Mouse (Mus musculus) kidney, embryonic 15.5 days (tissue): ENCODE data around the gene Iqgap2. TPM values are rescaled to one million over a fixed set of nuclear protein-coding genes. Genes with fewer than 3 reads are reported as not detected.

ENCODE experiments used
- ATAC-seq: fragments of 200-750 bp; cut with Nextera tagmentation; replicated peaks from 2 replicates; pipeline ENCODE4 v1.8.0; 2017; ENCODE audit warnings: moderate TSS enrichment; ENCODE audit not compliant: low FRiP score
- H3K27ac ChIP-seq: fragments of 300-500 bp; sonication (generic); 2 replicates; pipeline ENCODE4 v1.5.1; 2015; ENCODE audit warnings: mild to moderate bottlenecking, inconsistent platforms
- H3K27me3 ChIP-seq: fragments of 300-500 bp; sonication (generic); 2 replicates; pipeline ENCODE4 v1.6.1; 2015; ENCODE audit warnings: inconsistent platforms
- H3K36me3 ChIP-seq: fragments of 300-500 bp; sonication (generic); 2 replicates; pipeline ENCODE4 v1.6.1; 2015; ENCODE audit warnings: inconsistent platforms
- H3K4me1 ChIP-seq: fragments of 300-500 bp; sonication (generic); 2 replicates; pipeline ENCODE4 v1.6.1; 2015; ENCODE audit warnings: inconsistent platforms
- H3K4me2 ChIP-seq: fragments of 300-500 bp; sonication (generic); 2 replicates; pipeline ENCODE4 v1.6.1; 2015; ENCODE audit warnings: moderate library complexity, mild to moderate bottlenecking, inconsistent platforms
- H3K4me3 ChIP-seq: fragments of 300-500 bp; sonication (generic); replicated peaks from 2 replicates; pipeline ENCODE4 v1.5.1; 2015; ENCODE audit warnings: mild to moderate bottlenecking, inconsistent platforms
- H3K9ac ChIP-seq: fragments of 300-500 bp; sonication (generic); 2 replicates; pipeline ENCODE4 v1.6.1; 2015; ENCODE audit warnings: mild to moderate bottlenecking, inconsistent platforms
- H3K9me3 ChIP-seq: fragments of 300-500 bp; sonication (generic); replicated peaks from 2 replicates; pipeline ENCODE4 v1.6.1; 2016; ENCODE audit warnings: inconsistent platforms
- WGBS: fragments of 180-500 bp; shearing (Covaris S2); methylation state at CpG from one replicate; pipeline ENCODE4 v1.1.7; 2015; ENCODE audit warnings: mixed read lengths; 5-methylcytosine and 5-hydroxymethylcytosine counted together
- polyA plus RNA-seq: library from polyadenylated mRNA; unstranded; fragments of >200 nt; fragmentation: Nextera tagmentation; extraction: Ambion mirVana; gene quantifications from 2 replicates; pipeline ENCODE4 v1.2.1, GENCODE M21; 2015

The Iqgap2 gene
- polyA plus RNA-seq, 1 experiment from 2014 or later: 10.1 TPM

DNA sequence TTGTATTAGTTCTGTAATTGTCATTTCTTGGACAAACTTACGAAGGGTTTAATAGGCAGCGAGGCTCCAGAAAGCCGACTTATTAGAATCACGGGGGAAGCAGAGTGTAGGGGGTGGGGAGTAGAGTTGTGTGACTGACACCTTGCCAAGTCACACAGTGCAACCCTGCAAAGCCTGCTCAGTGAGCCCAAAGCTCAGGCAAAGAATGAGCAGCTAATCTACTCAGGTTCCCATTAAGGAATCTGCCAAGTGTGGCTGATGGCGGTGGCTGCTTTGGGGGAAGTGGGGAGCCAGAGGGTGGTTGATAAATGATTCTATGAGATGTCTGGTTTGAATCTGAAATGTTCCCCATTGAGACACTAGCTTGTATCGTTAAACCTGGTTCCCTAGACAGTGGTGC, 11.1 kb downstream of the Iqgap2 start:
- WGBS: 60% methylated on average over 6 of the region's 6 CpGs
- Histone ChIP-seq H3K4me2 (no peak overlapping the region), H3K4me3 (no peak overlapping the region), H3K27ac (no peak overlapping the region; the same call in 1 of the 2 replicates), H3K36me3 (no peaks in the 10 kb centered on the region), H3K27me3 (no peaks in the 10 kb centered on the region), H3K9ac (no peak overlapping the region), H3K9me3 (no peaks in the 10 kb centered on the region), H3K4me1 (peaks cover 3% of the 10 kb centered on the region; the same call in 1 of the 2 replicates)
- 0 out of 2 replicates have a peak, but pooled peaks have one; percentile 66 for ATAC-seq

DNA sequence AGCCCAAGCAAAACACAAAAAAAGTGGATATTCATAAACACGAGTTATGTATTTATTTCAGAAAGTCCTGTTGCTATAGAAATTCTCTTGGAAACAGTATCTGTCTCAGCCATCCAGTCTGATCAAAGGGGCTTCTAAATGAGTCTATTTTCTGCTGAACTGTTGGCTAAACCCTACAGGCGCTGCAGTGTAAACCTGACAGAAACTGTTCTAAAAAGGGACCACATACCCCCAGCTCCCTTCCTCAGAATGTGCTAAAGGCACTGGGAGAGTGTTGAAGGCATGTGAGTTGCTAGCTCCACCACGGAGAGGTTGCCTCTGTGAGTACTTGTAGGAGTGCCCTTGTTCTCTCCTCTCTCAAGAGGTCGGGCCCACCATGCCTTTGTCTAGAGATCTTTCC, 19.7 kb downstream of the Iqgap2 start:
- no peaks in the 10 kb centered on the region for H3K36me3 ChIP-seq
- H3K27me3 ChIP-seq: no peaks in the 10 kb centered on the region
- H3K9ac ChIP-seq: no peak overlapping the region
- H3K27ac ChIP-seq: no peak overlapping the region
- no peak overlapping the region for H3K4me2 ChIP-seq
- ATAC-seq: no peak
- H3K4me3 ChIP-seq: no peak overlapping the region
- no peaks in the 10 kb centered on the region for H3K9me3 ChIP-seq
- 74% methylated on average over 4 of the region's 4 CpGs for WGBS
- no peaks in the 10 kb centered on the region for H3K4me1 ChIP-seq

DNA sequence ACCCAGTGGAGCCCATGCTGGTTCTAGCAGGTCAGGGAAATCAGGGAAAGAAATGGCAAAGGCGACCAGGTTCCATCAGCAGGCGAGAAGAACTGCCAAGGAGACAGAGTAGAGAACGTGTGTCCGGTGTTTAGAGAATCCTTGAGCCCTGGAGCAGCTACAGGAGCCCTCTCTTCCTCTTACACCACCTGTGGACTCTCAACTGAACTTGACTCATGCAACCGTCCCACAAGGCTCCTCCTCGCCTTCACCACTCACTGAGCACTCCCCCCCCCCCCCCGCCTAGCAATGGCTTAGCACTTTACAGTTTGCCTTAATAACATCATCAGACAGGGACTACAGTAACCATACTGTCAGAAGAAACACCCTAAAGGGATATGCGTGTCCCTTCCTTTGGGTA, 21.1 kb downstream of the Iqgap2 start:
- H3K4me2 ChIP-seq: no peak overlapping the region
- H3K4me3 ChIP-seq: no peak overlapping the region
- H3K4me1 ChIP-seq: no peaks in the 10 kb centered on the region
- H3K27ac ChIP-seq: no peak overlapping the region
- no peaks in the 10 kb centered on the region for H3K9me3 ChIP-seq
- no peak overlapping the region for H3K9ac ChIP-seq
- H3K27me3 ChIP-seq: no peaks in the 10 kb centered on the region
- no peak for ATAC-seq
- no peaks in the 10 kb centered on the region for H3K36me3 ChIP-seq
- 82% methylated on average over 8 of the region's 8 CpGs for WGBS

- Histone ChIP-seq H3K36me3 (no peaks in the 10 kb centered on the region), H3K9ac (no peak overlapping the region), H3K27me3 (no peaks in the 10 kb centered on the region), H3K4me2 (no peak overlapping the region), H3K4me1 (no peaks in the 10 kb centered on the region), H3K4me3 (no peak overlapping the region), H3K9me3 (no peaks in the 10 kb centered on the region), H3K27ac (no peak overlapping the region)
- no peak for ATAC-seq
- WGBS: 79% methylated on average over 8 of the region's 8 CpGs
These were observed 22.7 kb downstream of the Iqgap2 start for GRCm38 (mm10) chr13:95868896-95869540.

- no peaks in the 10 kb centered on the region for H3K27me3 ChIP-seq
- H3K27ac ChIP-seq: no peak overlapping the region
- no peaks in the 10 kb centered on the region for H3K36me3 ChIP-seq
- WGBS: 78% methylated on average over 8 of the region's 8 CpGs
- H3K9me3 ChIP-seq: no peaks in the 10 kb centered on the region
- no peak overlapping the region for H3K9ac ChIP-seq
- no peak for ATAC-seq
- no peak overlapping the region for H3K4me3 ChIP-seq
- no peak overlapping the region for H3K4me2 ChIP-seq
- H3K4me1 ChIP-seq: no peaks in the 10 kb centered on the region
These were observed 29.5 kb downstream of the Iqgap2 start for GRCm38 (mm10) chr13:95862201-95862600.

DNA sequence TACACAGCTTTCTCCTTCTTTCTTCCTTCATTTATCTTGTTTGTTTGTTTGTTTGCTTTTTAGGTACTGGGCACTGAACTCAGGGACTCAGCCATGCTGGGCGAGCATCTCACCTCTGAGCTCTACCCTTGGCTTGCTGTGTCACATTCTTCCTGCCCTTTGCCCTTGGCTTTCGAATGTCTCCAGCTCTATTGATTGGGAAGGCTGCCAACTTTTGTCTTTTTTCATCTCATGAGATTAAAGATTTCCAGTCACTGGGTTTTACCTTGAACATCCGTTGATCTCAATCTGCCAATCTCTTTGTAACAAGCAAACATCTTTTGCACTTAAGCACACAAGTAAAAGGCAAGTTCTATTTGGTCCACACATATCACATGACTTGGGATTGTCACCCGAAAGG, 32.5 kb downstream of the Iqgap2 start:
- WGBS: 74% methylated on average over 4 of the region's 4 CpGs
- no peaks in the 10 kb centered on the region for H3K27me3 ChIP-seq
- no peak overlapping the region for H3K4me3 ChIP-seq
- no peak overlapping the region for H3K9ac ChIP-seq
- no peaks in the 10 kb centered on the region for H3K9me3 ChIP-seq
- no peaks in the 10 kb centered on the region for H3K4me1 ChIP-seq
- no peak for ATAC-seq
- no peaks in the 10 kb centered on the region for H3K36me3 ChIP-seq
- no peak overlapping the region for H3K27ac ChIP-seq
- no peak overlapping the region for H3K4me2 ChIP-seq

- Histone ChIP-seq H3K4me3 (no peak overlapping the region), H3K27ac (no peak overlapping the region), H3K4me1 (no peaks in the 10 kb centered on the region), H3K4me2 (no peak overlapping the region), H3K9me3 (no peaks in the 10 kb centered on the region), H3K27me3 (no peaks in the 10 kb centered on the region), H3K36me3 (no peaks in the 10 kb centered on the region), H3K9ac (no peak overlapping the region)
- WGBS: 86% methylated on average over 9 of the region's 9 CpGs
- ATAC-seq: no peak
These were observed 32.9 kb downstream of the Iqgap2 start for GRCm38 (mm10) chr13:95858866-95859265.

DNA sequence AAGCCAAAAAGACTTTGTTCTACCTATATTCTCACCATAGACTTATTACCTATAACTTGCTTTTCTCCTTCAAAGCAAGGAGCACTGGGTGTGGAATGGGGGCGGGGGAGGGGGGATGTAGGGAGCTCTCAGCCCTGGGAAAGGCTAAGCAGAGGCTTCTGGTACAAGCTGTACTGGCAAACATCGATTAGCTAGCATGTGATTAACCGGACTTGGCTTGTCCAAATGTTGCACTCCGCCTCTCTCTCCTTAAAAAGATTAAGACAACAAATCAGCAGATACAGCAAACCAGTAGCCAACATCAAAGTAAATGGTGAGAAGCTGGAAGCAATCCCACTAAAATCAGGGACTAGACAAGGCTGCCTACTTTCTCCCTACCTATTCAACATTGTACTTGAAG, 36.2 kb downstream of the Iqgap2 start:
- no peaks in the 10 kb centered on the region for H3K9me3 ChIP-seq
- H3K4me1 ChIP-seq: no peaks in the 10 kb centered on the region
- H3K27ac ChIP-seq: no peak overlapping the region
- 82% methylated on average over 4 of the region's 4 CpGs for WGBS
- no peak overlapping the region for H3K4me2 ChIP-seq
- H3K27me3 ChIP-seq: no peaks in the 10 kb centered on the region
- H3K36me3 ChIP-seq: no peaks in the 10 kb centered on the region
- no peak overlapping the region for H3K4me3 ChIP-seq
- no peak for ATAC-seq
- no peak overlapping the region for H3K9ac ChIP-seq

- Histone ChIP-seq H3K4me3 (no peak overlapping the region), H3K9me3 (no peaks in the 10 kb centered on the region), H3K27ac (no peak overlapping the region), H3K4me2 (no peak overlapping the region), H3K36me3 (no peaks in the 10 kb centered on the region), H3K4me1 (no peaks in the 10 kb centered on the region), H3K9ac (no peak overlapping the region), H3K27me3 (no peaks in the 10 kb centered on the region)
- WGBS: 86% methylated on average over 4 of the region's 4 CpGs
- no peak for ATAC-seq
These were observed 40.1 kb downstream of the Iqgap2 start for GRCm38 (mm10) chr13:95851611-95852010.

DNA sequence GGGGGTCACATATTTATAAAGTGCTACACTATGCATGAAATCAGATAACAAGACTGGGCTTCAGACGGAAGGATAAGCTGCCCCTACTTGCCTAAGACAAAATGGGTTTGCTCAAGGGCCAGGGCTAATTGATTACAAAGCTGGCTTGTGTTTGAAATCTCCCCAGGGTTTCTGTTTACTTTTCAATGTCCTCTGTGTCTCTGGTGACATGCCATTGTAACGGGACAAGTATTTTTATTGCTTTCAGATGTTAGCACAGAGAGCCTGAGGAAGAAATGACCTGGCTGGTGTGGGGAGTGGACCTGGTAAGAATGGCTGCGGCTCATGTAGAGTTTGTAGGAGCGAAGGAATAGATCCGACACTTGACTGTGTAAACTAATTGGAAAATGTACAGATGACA, 41.3 kb downstream of the Iqgap2 start:
- no peak for ATAC-seq
- H3K9me3 ChIP-seq: no peaks in the 10 kb centered on the region
- H3K36me3 ChIP-seq: no peaks in the 10 kb centered on the region
- H3K4me2 ChIP-seq: no peak overlapping the region
- H3K27me3 ChIP-seq: no peaks in the 10 kb centered on the region
- 48% methylated on average over 5 of the region's 5 CpGs for WGBS
- no peak overlapping the region for H3K4me3 ChIP-seq
- no peaks in the 10 kb centered on the region for H3K4me1 ChIP-seq
- H3K9ac ChIP-seq: no peak overlapping the region
- no peak overlapping the region for H3K27ac ChIP-seq

- WGBS: 63% methylated on average over 7 of the region's 7 CpGs
These were observed 42.2 kb downstream of the Iqgap2 start for GRCm38 (mm10) chr13:95849501-95850007.

DNA sequence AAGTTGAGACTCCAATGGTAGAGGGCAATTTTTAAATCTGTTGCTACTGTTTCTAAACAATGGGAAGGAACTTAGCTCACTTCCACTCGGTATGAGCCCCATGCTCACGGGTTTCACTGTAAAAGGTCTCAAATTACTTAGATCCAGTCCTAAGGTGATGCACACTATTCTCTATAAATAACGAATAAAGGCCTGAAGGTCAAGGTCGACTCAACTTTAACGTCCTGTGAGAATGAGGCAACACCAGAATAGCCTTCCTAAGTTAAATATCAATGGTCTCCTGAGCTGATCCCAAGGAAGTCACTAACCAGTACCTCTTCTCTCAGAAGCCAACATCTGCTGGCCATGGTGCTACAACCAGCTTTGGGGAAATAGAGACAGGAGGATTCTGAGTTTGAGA, 45.4 kb downstream of the Iqgap2 start:
- WGBS: 54% methylated on average over 5 of the region's 5 CpGs
- Histone ChIP-seq H3K4me2 (no peak overlapping the region), H3K27me3 (no peaks in the 10 kb centered on the region), H3K36me3 (no peaks in the 10 kb centered on the region), H3K4me3 (no peak overlapping the region), H3K4me1 (no peaks in the 10 kb centered on the region), H3K9ac (no peak overlapping the region), H3K27ac (no peak overlapping the region), H3K9me3 (no peaks in the 10 kb centered on the region)
- ATAC-seq: no peak

More at GRCm38 (mm10) chr13:95849501-95850007, 42.2 kb downstream of the Iqgap2 start:
- no peaks in the 10 kb centered on the region for H3K9me3 ChIP-seq
- H3K4me2 ChIP-seq: no peak overlapping the region
- no peak overlapping the region for H3K27ac ChIP-seq
- H3K27me3 ChIP-seq: no peaks in the 10 kb centered on the region
- no peaks in the 10 kb centered on the region for H3K36me3 ChIP-seq
- H3K4me1 ChIP-seq: no peaks in the 10 kb centered on the region
- no peak for ATAC-seq
- H3K9ac ChIP-seq: no peak overlapping the region
- H3K4me3 ChIP-seq: no peak overlapping the region

GRCm38 (mm10) chr13:95844950-95845349, 46.8 kb downstream of the Iqgap2 start:
- ATAC-seq: no peak
- Histone ChIP-seq H3K27me3 (no peaks in the 10 kb centered on the region), H3K27ac (no peak overlapping the region), H3K4me3 (no peak overlapping the region), H3K4me1 (no peaks in the 10 kb centered on the region), H3K9ac (no peak overlapping the region), H3K36me3 (no peaks in the 10 kb centered on the region), H3K4me2 (no peak overlapping the region), H3K9me3 (no peaks in the 10 kb centered on the region)
- 81% methylated on average over 3 of the region's 3 CpGs for WGBS
